Mouse (Mus musculus): ENCODE measurements around the gene Gm13697. TPM values are rescaled to one million over a fixed set of nuclear protein-coding genes. Genes with fewer than 3 reads are reported as not detected.

Gene Gm13697
- polyA plus RNA-seq, 1 experiment from 2014 or later: not detected

GRCm38 (mm10) chr2:84035997-84036396, 51.5 kb downstream of the Gm13697 start:
- Histone ChIP-seq H3K4me2 (replicated peaks) (no peak overlapping the region), H3K36me3 (no peaks in the 10 kb centered on the region), H3K9ac (no peak overlapping the region), H3K4me3 (replicated peaks) (no peak overlapping the region), H3K4me1 (no peaks in the 10 kb centered on the region), H3K27me3 (no peaks in the 10 kb centered on the region), H3K9me3 (replicated peaks) (no peaks in the 10 kb centered on the region), H3K27ac (replicated peaks) (no peak overlapping the region)
- no peak for ATAC-seq (ENCODE audit: insufficient number of reproducible peaks, low FRiP score, low TSS enrichment, low read depth)
- WGBS: 71% methylated on average over 4 of the region's 4 CpGs

Other genes with a start within 250 kb of the Gm13697 start
- gene Fam171b, start 172.1 kb upstream of the Gm13697 start, polyA plus RNA-seq (2015; fragmentation: Nextera tagmentation; extraction: Ambion mirVana): 12.0 and 12.9 TPM in 2 replicates
- 0.51 and 1.0 TPM in 2 replicates for gene Zswim2, start 43.5 kb upstream of the Gm13697 start, polyA plus RNA-seq (2015; fragmentation: Nextera tagmentation; extraction: Ambion mirVana)
- not detected in 2 replicates for gene Gm13698, start 29.1 kb upstream of the Gm13697 start, polyA plus RNA-seq (2015; fragmentation: Nextera tagmentation; extraction: Ambion mirVana)
- gene Gm13693, start 23.2 kb upstream of the Gm13697 start, polyA plus RNA-seq (2015; fragmentation: Nextera tagmentation; extraction: Ambion mirVana): not detected in 2 replicates
- not detected in 2 replicates for gene Gm13695, start 17.4 kb upstream of the Gm13697 start, polyA plus RNA-seq (2015; fragmentation: Nextera tagmentation; extraction: Ambion mirVana)
- gene Gm13696, start 11.6 kb upstream of the Gm13697 start, polyA plus RNA-seq (2015; fragmentation: Nextera tagmentation; extraction: Ambion mirVana): not detected in 2 replicates
- gene Gm13694, start 5.8 kb upstream of the Gm13697 start, polyA plus RNA-seq (2015; fragmentation: Nextera tagmentation; extraction: Ambion mirVana): not detected in 2 replicates
- not detected in 2 replicates for gene Gm13691, start 5.8 kb downstream of the Gm13697 start, polyA plus RNA-seq (2015; fragmentation: Nextera tagmentation; extraction: Ambion mirVana)